Mouse (Mus musculus) limb, embryonic 11.5 days (tissue): ENCODE results near the gene Ncaph. TPM values are rescaled to one million over a fixed set of nuclear protein-coding genes. Genes with fewer than 3 reads are reported as not detected.
"Not testable (repeated sequence)": the region's sequence is repeated elsewhere in the genome, so short reads cannot be mapped to it uniquely, and the experiment has no call there.

Source experiments
- ATAC-seq: fragments of 200-750 bp; cut with Nextera tagmentation; 2 replicates; pipeline ENCODE4 v1.8.0; 2017; ENCODE audit warnings: low read depth; ENCODE audit not compliant: insufficient number of reproducible peaks, low FRiP score, low TSS enrichment
- DNase-seq: peaks from one replicate; pipeline ENCODE4 v3.0.0-alpha.2; 2015; ENCODE audit warnings: low spot score
- H3K27ac ChIP-seq: fragments of 300-500 bp; sonication (generic); replicated peaks from 2 replicates; pipeline ENCODE4 v1.5.1; 2014; ENCODE audit warnings: low read depth, mild to moderate bottlenecking, low read length
- H3K27me3 ChIP-seq: fragments of 300-500 bp; sonication (generic); 2 replicates; pipeline ENCODE4 v1.6.1; 2014; ENCODE audit warnings: mild to moderate bottlenecking, low read length, mixed read lengths; ENCODE audit not compliant: control insufficient read depth, insufficient read depth
- H3K36me3 ChIP-seq: fragments of 300-500 bp; sonication (generic); 2 replicates; pipeline ENCODE4 v1.6.1; 2014; ENCODE audit warnings: mild to moderate bottlenecking, low read length, moderate library complexity, mixed read lengths; ENCODE audit not compliant: control insufficient read depth, insufficient read depth
- H3K4me1 ChIP-seq: fragments of 300-500 bp; sonication (generic); 2 replicates; pipeline ENCODE4 v1.6.1; 2014; ENCODE audit warnings: low read length, mixed read lengths; ENCODE audit not compliant: control insufficient read depth, insufficient read depth
- H3K4me2 ChIP-seq: fragments of 300-500 bp; sonication (generic); 2 replicates; pipeline ENCODE4 v1.6.1; 2014; ENCODE audit warnings: low read depth, mild to moderate bottlenecking, moderate library complexity; ENCODE audit not compliant: severe bottlenecking
- H3K4me3 ChIP-seq: fragments of 300-500 bp; sonication (generic); 2 replicates; pipeline ENCODE4 v1.5.1; 2014; ENCODE audit warnings: low read depth, low read length
- H3K9ac ChIP-seq: fragments of 300-500 bp; sonication (generic); 2 replicates; pipeline ENCODE4 v1.6.1; 2014; ENCODE audit warnings: mild to moderate bottlenecking, low read length
- H3K9me3 ChIP-seq: fragments of 300-500 bp; sonication (generic); 2 replicates; pipeline ENCODE4 v1.6.1; 2016; ENCODE audit warnings: low read length; ENCODE audit not compliant: control insufficient read depth
- WGBS: fragments of 180-500 bp; shearing (Covaris S2); extraction: QIAGEN DNeasy Blood & Tissue Kit; methylation state at CpG from one replicate; pipeline ENCODE4 v1.1.7; 2014; 5-methylcytosine and 5-hydroxymethylcytosine counted together
- polyA plus RNA-seq: library from polyadenylated mRNA; unstranded; fragments of >200 nt; fragmentation: Nextera tagmentation; extraction: Ambion mirVana; gene quantifications from 2 replicates; pipeline ENCODE4 v1.2.1, GENCODE M21; 2014

Gene Ncaph
- 130 and 144 TPM in 2 replicates for polyA plus RNA-seq

GRCm38 (mm10) chr2:127133621-127134461 is at the start of gene Ncaph:
TSS of gene Ncaph (minus strand) at chr2:127133954.
- peak within 1 kb of the TSS; percentile 75 for H3K9ac ChIP-seq
- peak within 1 kb of the TSS; percentile 85 for H3K4me3 ChIP-seq
- H3K4me1 ChIP-seq: peaks cover 9% of the 10 kb centered on the region
- ATAC-seq: peak; percentile 80
- DNase-seq: peak; percentile 96
- H3K9me3 ChIP-seq: no peaks in the 10 kb centered on the region
- peak within 1 kb of the TSS; percentile 44 for H3K4me2 ChIP-seq
- 2% methylated on average over 57 of the region's 57 CpGs for WGBS
- H3K27ac ChIP-seq: peak within 1 kb of the TSS; percentile 76
- H3K27me3 ChIP-seq: no peaks in the 10 kb centered on the region
- no peaks in the 10 kb centered on the region for H3K36me3 ChIP-seq

GRCm38 (mm10) chr2:127182598-127183381 is 49.0 kb upstream of the Ncaph start:
- H3K4me3 ChIP-seq: peak overlapping the region; percentile 46
- 3% methylated on average over 17 of the region's 17 CpGs for WGBS
- no peaks in the 10 kb centered on the region for H3K27me3 ChIP-seq
- H3K36me3 ChIP-seq: no peaks in the 10 kb centered on the region
- H3K27ac ChIP-seq: peak overlapping the region; percentile 64
- no peaks in the 10 kb centered on the region for H3K4me1 ChIP-seq
- H3K4me2 ChIP-seq: peak overlapping the region; percentile 75
- H3K9me3 ChIP-seq: no peaks in the 10 kb centered on the region
- peak overlapping the region; percentile 85 for H3K9ac ChIP-seq
- ATAC-seq (peak; percentile 97), DNase-seq (peak; percentile 76)

- not testable (repeated sequence) for H3K36me3 ChIP-seq, DNase-seq, H3K4me3 ChIP-seq, ATAC-seq, H3K4me2 ChIP-seq, H3K27me3 ChIP-seq, H3K4me1 ChIP-seq, H3K9me3 ChIP-seq, H3K9ac ChIP-seq, H3K27ac ChIP-seq
- WGBS: 11% methylated on average over 1 of the region's 1 CpGs
These were observed 32.5 kb upstream of the Ncaph start for GRCm38 (mm10) chr2:127166261-127166660.

GRCm38 (mm10) chr2:127165675-127166074 is 31.9 kb upstream of the Ncaph start:
- H3K9me3 ChIP-seq: no peaks in the 10 kb centered on the region
- H3K4me3 ChIP-seq: no peak overlapping the region
- no peak overlapping the region for H3K27ac ChIP-seq
- 57% methylated on average over 4 of the region's 4 CpGs for WGBS
- no peaks in the 10 kb centered on the region for H3K27me3 ChIP-seq
- H3K4me2 ChIP-seq: no peak overlapping the region
- no peaks in the 10 kb centered on the region for H3K36me3 ChIP-seq
- DNase-seq (no peak), ATAC-seq (no peak)
- H3K4me1 ChIP-seq: no peaks in the 10 kb centered on the region
- H3K9ac ChIP-seq: no peak overlapping the region

- H3K9me3 ChIP-seq: no peaks in the 10 kb centered on the region
- H3K4me2 ChIP-seq: no peak overlapping the region
- DNase-seq (no peak), ATAC-seq (no peak)
- no peak overlapping the region for H3K9ac ChIP-seq
- no peak overlapping the region for H3K4me3 ChIP-seq
- WGBS: 79% methylated on average over 3 of the region's 3 CpGs
- 0 out of 2 replicates have a peak, but pooled peaks cover 2% of the 10 kb centered on the region for H3K36me3 ChIP-seq
- no peaks in the 10 kb centered on the region for H3K27me3 ChIP-seq
- peaks cover 5% of the 10 kb centered on the region for H3K4me1 ChIP-seq
- H3K27ac ChIP-seq: no peak overlapping the region
These were observed 11.9 kb upstream of the Ncaph start for GRCm38 (mm10) chr2:127145699-127146098.

- ATAC-seq (peak; percentile 87), DNase-seq (peak; percentile 79)
- 2% methylated on average over 31 of the region's 31 CpGs for WGBS
- no peaks in the 10 kb centered on the region for H3K9me3 ChIP-seq
- H3K27ac ChIP-seq: no peak within 1 kb of the TSS
- H3K4me2 ChIP-seq: peak within 1 kb of the TSS; percentile 56
- H3K27me3 ChIP-seq: no peaks in the 10 kb centered on the region
- H3K36me3 ChIP-seq: peaks cover 6% of the 10 kb centered on the region; the same call in 1 of the 2 replicates
- H3K4me3 ChIP-seq: peak within 1 kb of the TSS; percentile 48
- H3K4me1 ChIP-seq: peaks cover 5% of the 10 kb centered on the region
- H3K9ac ChIP-seq: peak within 1 kb of the TSS; percentile 59
These were observed 9.7 kb upstream of the Ncaph start, which contains the start of gene Itpripl1 for GRCm38 (mm10) chr2:127143158-127144063. TSS of gene Itpripl1 (minus strand) at chr2:127143442.

- peak overlapping the region; percentile 56 for H3K4me2 ChIP-seq
- peak overlapping the region; percentile 59 for H3K9ac ChIP-seq
- ATAC-seq: peak; percentile 13; the same call in 1 of the 2 replicates
- peaks cover 5% of the 10 kb centered on the region for H3K4me1 ChIP-seq
- H3K27ac ChIP-seq: no peak overlapping the region
- no peak for DNase-seq
- H3K4me3 ChIP-seq: peak overlapping the region; percentile 48
- H3K27me3 ChIP-seq: no peaks in the 10 kb centered on the region
- peaks cover 6% of the 10 kb centered on the region; the same call in 1 of the 2 replicates for H3K36me3 ChIP-seq
- WGBS: 12% methylated on average over 6 of the region's 6 CpGs
- no peaks in the 10 kb centered on the region for H3K9me3 ChIP-seq
These were observed 8.9 kb upstream of the Ncaph start for GRCm38 (mm10) chr2:127142577-127143157.
